Mouse (Mus musculus) MEL (cell line): ENCODE data around the gene Ccl24. TPM values are rescaled to one million over a fixed set of nuclear protein-coding genes. Genes with fewer than 3 reads are reported as not detected.

Source experiments
- DNase-seq: peaks from one replicate; pipeline ENCODE4 v3.0.0; 2011; ENCODE audit warnings: low read depth, low spot score
- H3K27ac ChIP-seq: 2 replicates; pipeline ENCODE4 v1.5.1; 2012; ENCODE audit warnings: low read depth, mild to moderate bottlenecking, control low read depth, low read length, moderate library complexity; ENCODE audit not compliant: control insufficient read depth
- H3K27me3 ChIP-seq, 2 experiments: fragments of 150-350 bp in 1 of 2; sonication (generic) in 1 of 2; 2 replicates each; pipeline ENCODE4 v1.6.1; 2012; ENCODE audit warnings: low read length in 2 of 2, mild to moderate bottlenecking in 2 of 2, improper control_type of control experiment in 1 of 2, moderate library complexity in 1 of 2; ENCODE audit not compliant: insufficient read depth in 2 of 2, control insufficient read depth in 1 of 2
- H3K36me3 ChIP-seq, 2 experiments: 2 replicates each; pipeline ENCODE4 v1.6.1; 2012 to 2014; ENCODE audit warnings: low read length in 2 of 2, improper control_type of control experiment in 1 of 2, inconsistent platforms in 1 of 2, mild to moderate bottlenecking in 1 of 2; ENCODE audit not compliant: insufficient read depth in 2 of 2, control insufficient read depth in 1 of 2
- H3K4me1 ChIP-seq, 2 experiments: fragments of 150-350 bp in 1 of 2; sonication (generic) in 1 of 2; 2 replicates each; pipeline ENCODE4 v1.6.1; 2012; ENCODE audit warnings: low read length in 2 of 2, improper control_type of control experiment in 1 of 2, mild to moderate bottlenecking in 1 of 2; ENCODE audit not compliant: insufficient read depth in 2 of 2, control insufficient read depth in 1 of 2
- H3K4me3 ChIP-seq, 2 experiments: fragments of 150-350 bp in 1 of 2; sonication (generic) in 1 of 2; 2 replicates each; pipeline ENCODE4 v1.5.1; 2012; ENCODE audit warnings: low read depth in 2 of 2, low read length in 2 of 2, mild to moderate bottlenecking in 2 of 2, moderate library complexity in 2 of 2, control low read depth in 1 of 2, improper control_type of control experiment in 1 of 2; ENCODE audit not compliant: control insufficient read depth in 1 of 2, insufficient read depth in 1 of 2
- H3K79me2 ChIP-seq: 2 replicates; pipeline ENCODE4 v1.6.1; 2012; ENCODE audit warnings: mild to moderate bottlenecking, low read length, moderate library complexity; ENCODE audit not compliant: control insufficient read depth, poor library complexity, insufficient read depth
- H3K9ac ChIP-seq: 2 replicates; pipeline ENCODE4 v1.6.1; 2012; ENCODE audit warnings: low read depth, mild to moderate bottlenecking, control low read depth, low read length, moderate library complexity; ENCODE audit not compliant: control insufficient read depth, poor library complexity, severe bottlenecking
- H3K9me3 ChIP-seq: fragments of 150-350 bp; sonication (generic); replicated peaks from 2 replicates; pipeline ENCODE4 v1.6.1; 2012; ENCODE audit warnings: mild to moderate bottlenecking, low read length, improper control_type of control experiment, moderate library complexity; ENCODE audit not compliant: insufficient read depth
- CHD1 ChIP-seq: IDR thresholded peaks from 2 replicates; pipeline ENCODE4 v1.6.1; 2012; ENCODE audit warnings: low read depth, mild to moderate bottlenecking, inconsistent platforms, low read length, improper control_type of control experiment
- ELF1 ChIP-seq: IDR thresholded peaks from 2 replicates; pipeline ENCODE4 v1.6.1; 2014; ENCODE audit warnings: low read depth, mild to moderate bottlenecking, inconsistent platforms, low read length, improper control_type of control experiment, moderate library complexity
- ETS1 ChIP-seq: IDR thresholded peaks from 2 replicates; pipeline ENCODE4 v1.6.1; 2012; ENCODE audit warnings: low read depth, mild to moderate bottlenecking, inconsistent platforms, low read length, improper control_type of control experiment, moderate library complexity
- GABPA ChIP-seq: IDR thresholded peaks from 2 replicates; pipeline ENCODE4 v1.6.1; 2012; ENCODE audit warnings: low read depth, mild to moderate bottlenecking, inconsistent platforms, low read length, improper control_type of control experiment, moderate library complexity
- HCFC1 ChIP-seq: IDR thresholded peaks from 2 replicates; pipeline ENCODE4 v1.6.1; 2012; ENCODE audit warnings: low read depth, mild to moderate bottlenecking, inconsistent platforms, low read length, improper control_type of control experiment, moderate library complexity
- KAT2A ChIP-seq: conservative IDR thresholded peaks from 2 replicates; pipeline ENCODE4 v1.6.1; 2012; ENCODE audit warnings: low read depth, low read length, improper control_type of control experiment, inconsistent platforms
- MAFK ChIP-seq: IDR thresholded peaks from 2 replicates; pipeline ENCODE4 v1.6.1; 2011; ENCODE audit warnings: low read depth, mild to moderate bottlenecking, low read length, improper control_type of control experiment, borderline replicate concordance
- MAX ChIP-seq: IDR thresholded peaks from 2 replicates; pipeline ENCODE4 v1.6.1; 2011; ENCODE audit warnings: low read length, improper control_type of control experiment
- MAZ ChIP-seq: IDR thresholded peaks from 2 replicates; pipeline ENCODE4 v1.6.1; 2012; ENCODE audit warnings: low read depth, mild to moderate bottlenecking, inconsistent platforms, low read length, improper control_type of control experiment
- MEF2A ChIP-seq: IDR thresholded peaks from 2 replicates; pipeline ENCODE4 v1.6.1; 2014; ENCODE audit warnings: low read depth, mild to moderate bottlenecking, inconsistent platforms, low read length, improper control_type of control experiment; ENCODE audit not compliant: poor library complexity, insufficient replicate concordance, severe bottlenecking; ENCODE audit errors: extremely low read depth
- MXI1 ChIP-seq: IDR thresholded peaks from 2 replicates; pipeline ENCODE4 v1.6.1; 2011; ENCODE audit warnings: mild to moderate bottlenecking, low read depth, low read length, improper control_type of control experiment
- MYB ChIP-seq: IDR thresholded peaks from 2 replicates; pipeline ENCODE4 v1.6.1; 2011; ENCODE audit warnings: mild to moderate bottlenecking, low read depth, low read length, improper control_type of control experiment
- MYC ChIP-seq: IDR thresholded peaks from 2 replicates; pipeline ENCODE4 v1.6.1; 2011; ENCODE audit warnings: low read depth, mild to moderate bottlenecking, low read length, improper control_type of control experiment, moderate library complexity
- NELFE ChIP-seq: IDR thresholded peaks from 2 replicates; pipeline ENCODE4 v1.6.1; 2011; ENCODE audit warnings: low read depth, low read length, improper control_type of control experiment
- NRF1 ChIP-seq: IDR thresholded peaks from 2 replicates; pipeline ENCODE4 v1.6.1; 2014; ENCODE audit warnings: low read depth, mild to moderate bottlenecking, inconsistent platforms, low read length, improper control_type of control experiment, moderate library complexity; ENCODE audit not compliant: poor library complexity, insufficient read depth, severe bottlenecking
- POLR2AphosphoS2 ChIP-seq: IDR thresholded peaks from 2 replicates; pipeline ENCODE4 v1.6.1; 2011; ENCODE audit warnings: low read length, improper control_type of control experiment
- POLR2AphosphoS5 ChIP-seq: IDR thresholded peaks from 2 replicates; pipeline ENCODE4 v1.6.1; 2012; ENCODE audit warnings: low read depth, borderline replicate concordance, mild to moderate bottlenecking, inconsistent platforms, low read length, moderate library complexity, mixed read lengths
- RAD21 ChIP-seq: IDR thresholded peaks from 2 replicates; pipeline ENCODE4 v1.6.1; 2011; ENCODE audit warnings: mild to moderate bottlenecking, low read depth, low read length, improper control_type of control experiment
- TAL1 ChIP-seq: IDR thresholded peaks from 2 replicates; pipeline ENCODE4 v1.6.1; 2012; ENCODE audit warnings: mild to moderate bottlenecking, inconsistent platforms, low read length, moderate library complexity, mixed read lengths
- TBP ChIP-seq: IDR thresholded peaks from 2 replicates; pipeline ENCODE4 v1.8.0; 2011; ENCODE audit warnings: low read depth, low read length, improper control_type of control experiment
- USF1 ChIP-seq: IDR thresholded peaks from 2 replicates; pipeline ENCODE4 v1.6.1; 2014; ENCODE audit warnings: low read depth, mild to moderate bottlenecking, inconsistent platforms, low read length, improper control_type of control experiment, moderate library complexity
- ZKSCAN1 ChIP-seq: IDR thresholded peaks from 2 replicates; pipeline ENCODE4 v1.6.1; 2012; ENCODE audit warnings: low read depth, mild to moderate bottlenecking, inconsistent platforms, low read length, improper control_type of control experiment, moderate library complexity
- ZNF384 ChIP-seq: IDR thresholded peaks from 2 replicates; pipeline ENCODE4 v1.6.1; 2012; ENCODE audit warnings: low read depth, mild to moderate bottlenecking, inconsistent platforms, low read length, improper control_type of control experiment
- polyA plus RNA-seq, 2 experiments: library from polyadenylated mRNA; stranded (reverse) in 1 of 2; unstranded in 1 of 2; fragments of >175 nt in 1 of 2; fragments of >200 nt in 1 of 2; gene quantifications; 2 replicates each; pipeline versions ENCODE4 v1.2.1 to v1.2.4; 2012; ENCODE audit warnings: low replicate concordance in 2 of 2, low read depth in 1 of 2; ENCODE audit not compliant: insufficient read length in 2 of 2, insufficient read depth in 1 of 2, missing spikeins in 1 of 2
- total RNA-seq: library from RNA; depleted of rRNA; stranded (reverse); fragments of 300-350 nt; gene quantifications from 2 replicates; pipeline ENCODE4 v1.2.3, GENCODE M21; 2012

The Ccl24 gene
- total and polyA plus RNA-seq, 3 experiments, result not detected

DNA sequence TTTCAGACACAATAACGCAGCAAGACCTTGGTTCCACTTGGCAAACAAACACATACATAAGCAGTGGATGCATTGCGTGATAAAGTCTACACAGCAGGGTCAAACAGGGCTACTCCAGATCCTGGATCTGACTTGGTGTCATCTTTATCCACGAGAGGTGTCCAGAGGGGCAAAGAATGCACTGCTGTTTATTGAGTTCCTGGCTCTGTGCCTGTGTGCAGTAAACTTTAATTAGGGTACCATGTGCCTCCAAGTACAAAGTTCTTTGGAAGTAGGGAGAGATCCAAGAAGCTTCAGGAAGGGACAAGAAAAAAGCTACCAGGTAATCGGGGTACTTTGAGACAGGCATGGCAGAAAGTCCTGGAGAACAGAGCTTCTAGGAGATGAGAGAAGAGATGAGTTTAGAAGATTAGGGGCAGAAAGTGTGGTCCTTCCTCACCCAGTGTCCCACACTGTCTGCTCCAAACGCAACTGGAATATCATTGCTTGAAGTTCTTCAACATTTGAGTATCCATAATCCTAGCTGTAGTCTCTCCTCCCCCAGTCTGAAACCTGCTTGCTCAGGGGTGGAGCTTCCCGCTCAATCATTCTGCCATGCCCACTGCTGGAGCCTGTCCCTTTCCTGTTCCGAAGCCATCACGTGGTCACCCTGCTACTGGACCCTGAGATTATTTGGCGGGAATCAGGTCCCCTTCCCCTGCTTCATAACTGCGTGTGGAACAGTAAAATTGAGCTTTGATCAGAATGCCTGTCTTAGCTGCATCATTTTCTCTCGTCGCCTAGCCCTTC is 17.3 kb upstream of the Ccl24 start:
- Histone ChIP-seq H3K9me3 (no peaks in the 10 kb centered on the region), H3K27ac (no peak overlapping the region), H3K79me2 (no peaks in the 10 kb centered on the region), H3K9ac (no peak overlapping the region), H3K4me1 (no peaks in the 10 kb centered on the region), H3K36me3 (no peaks in the 10 kb centered on the region), H3K27me3 (peaks cover 0 to 3% of the 10 kb centered on the region in 2 experiments; a peak in 1 of 4 replicates), H3K4me3 (no peak overlapping the region)
- TF ChIP-seq TBP, result no peak
- no peak for TF ChIP-seq POLR2AphosphoS2
- TF ChIP-seq MXI1, result no peak
- TF ChIP-seq TAL1, result no peak
- TF ChIP-seq ETS1, result no peak
- TF ChIP-seq KAT2A, result no peak
- no peak for TF ChIP-seq RAD21
- no peak for TF ChIP-seq USF1
- no peak for DNase-seq

DNA sequence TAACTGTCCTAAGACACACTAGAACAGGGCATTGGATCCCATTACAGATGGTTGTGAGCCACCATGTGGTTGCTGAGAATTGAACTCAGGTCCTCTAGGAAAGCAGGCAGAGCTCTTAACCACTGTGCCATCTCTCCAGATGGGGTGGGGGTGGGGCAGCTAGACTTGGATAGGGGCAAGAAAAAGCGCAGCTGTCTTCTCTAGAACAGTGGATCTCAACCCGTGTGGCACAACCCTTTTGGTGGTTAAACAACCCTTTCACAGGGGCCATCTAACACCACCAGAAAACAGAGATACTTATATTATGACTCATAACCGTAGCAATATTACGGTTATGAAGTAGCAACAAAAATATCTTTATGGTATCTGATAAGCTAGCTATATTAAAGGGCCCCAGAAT is 14.9 kb upstream of the Ccl24 start:
- Histone ChIP-seq H3K79me2 (no peaks in the 10 kb centered on the region), H3K4me3 (no peak overlapping the region), H3K4me1 (no peaks in the 10 kb centered on the region), H3K27me3 (no peaks in the 10 kb centered on the region; a peak in 1 of 4 replicates), H3K36me3 (no peaks in the 10 kb centered on the region), H3K9me3 (no peaks in the 10 kb centered on the region), H3K9ac (no peak overlapping the region), H3K27ac (no peak overlapping the region)
- no peak for TF ChIP-seq CHD1
- no peak for TF ChIP-seq GABPA
- TF ChIP-seq MAFK, result no peak
- no peak for TF ChIP-seq ELF1
- no peak for TF ChIP-seq MYB
- no peak for TF ChIP-seq HCFC1
- TF ChIP-seq KAT2A, result no peak
- TF ChIP-seq MAX, result no peak
- TF ChIP-seq ZNF384, result no peak
- no peak for TF ChIP-seq NRF1
- no peak for TF ChIP-seq NELFE
- TF ChIP-seq MAZ, result no peak
- TF ChIP-seq ZKSCAN1, result no peak
- no peak for TF ChIP-seq MEF2A
- no peak for TF ChIP-seq POLR2AphosphoS5
- TF ChIP-seq USF1, result no peak
- TF ChIP-seq MYC, result no peak
- DNase-seq, result no peak
